Mouse (Mus musculus) cerebellum, postnatal 25 days (tissue): Measurements from ENCODE around the gene Nap1l2.

Source experiments
- DNase-seq, 2 experiments: peaks; one replicate each; pipeline ENCODE4 v3.0.0; 2021; ENCODE audit warnings: mixed read lengths in 2 of 2

The Nap1l2 gene

GRCm38 (mm10) chrX:103186431-103186786 is at the start of gene Nap1l2:
Gene Nap1l2 (minus strand): TSS chrX:103186640.
- DNase-seq = peak; percentile 87 to 88

DNA sequence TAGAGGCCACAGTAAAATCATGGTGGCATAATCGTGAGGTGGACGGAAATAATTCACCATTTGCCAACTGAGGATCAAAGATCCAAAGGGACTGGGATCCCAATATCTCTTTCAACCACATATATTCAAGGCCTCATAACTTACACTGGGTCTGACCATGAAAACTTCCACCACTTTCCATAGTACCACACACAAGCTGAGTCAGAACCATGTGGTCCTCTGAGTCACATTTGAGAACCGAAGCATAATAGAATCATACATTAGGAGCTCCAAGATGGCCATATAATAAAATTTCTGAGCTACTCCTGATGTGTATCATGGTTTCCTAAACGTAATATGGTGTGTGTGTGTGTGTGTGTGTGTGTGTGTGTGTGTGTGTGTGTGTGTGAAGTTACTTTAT is 28.8 kb upstream of the Nap1l2 start:
- no peak for DNase-seq

GRCm38 (mm10) chrX:103186829-103187228 is 389 bp upstream of the Nap1l2 start:
- DNase-seq = no peak

DNA sequence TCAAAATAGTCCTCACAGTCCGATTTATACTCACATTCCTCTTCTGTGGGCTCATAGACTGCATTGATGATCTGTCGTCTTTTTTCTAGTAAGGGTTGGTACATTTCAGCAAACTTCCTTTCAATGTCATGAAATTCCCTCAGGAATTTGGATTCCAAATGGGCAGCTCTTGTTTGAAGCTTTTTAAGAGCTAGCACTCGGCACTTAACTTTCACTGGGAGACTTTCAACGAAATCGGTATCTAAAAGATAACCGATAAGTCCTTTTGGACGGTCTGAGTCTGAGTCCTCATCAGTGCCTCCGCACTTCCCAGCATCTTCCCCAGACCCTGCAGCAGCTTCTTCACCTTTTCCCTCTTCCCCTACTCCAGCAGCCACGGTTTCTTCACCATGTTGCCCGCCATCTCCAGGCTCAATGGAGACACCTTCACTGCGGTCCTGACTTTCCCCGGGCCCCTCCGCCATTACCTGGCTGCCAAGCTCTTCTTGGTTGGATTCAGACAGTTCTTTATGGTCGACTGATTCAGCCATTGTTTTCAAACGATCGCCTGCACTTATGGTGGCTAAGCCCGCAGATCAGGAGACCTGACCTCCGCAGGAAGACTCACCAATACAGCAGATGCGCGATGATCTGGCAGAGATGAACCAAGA is 534 bp downstream of the Nap1l2 start:
- DNase-seq = no peak

DNA sequence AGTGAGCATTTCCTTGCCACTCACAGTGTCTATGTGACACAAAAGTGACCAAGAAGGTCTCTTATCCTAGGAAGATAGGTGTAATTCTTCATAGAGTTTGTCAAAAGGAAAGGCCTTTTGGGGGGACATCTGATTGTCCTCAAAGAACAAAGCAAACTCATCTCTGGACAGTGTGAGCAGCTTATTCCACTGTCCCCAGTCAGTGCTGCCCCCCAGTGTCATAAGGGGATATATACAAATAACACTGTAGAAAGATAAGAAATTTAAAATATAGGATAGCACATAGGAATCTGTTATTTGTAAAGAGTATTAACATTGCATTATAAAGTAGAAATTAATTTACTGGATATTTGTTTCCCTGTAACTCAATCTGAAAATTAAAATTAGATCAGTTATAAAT is 2.9 kb downstream of the Nap1l2 start:
- peak in 1 of 2 experiments; percentile 55 for DNase-seq

DNA sequence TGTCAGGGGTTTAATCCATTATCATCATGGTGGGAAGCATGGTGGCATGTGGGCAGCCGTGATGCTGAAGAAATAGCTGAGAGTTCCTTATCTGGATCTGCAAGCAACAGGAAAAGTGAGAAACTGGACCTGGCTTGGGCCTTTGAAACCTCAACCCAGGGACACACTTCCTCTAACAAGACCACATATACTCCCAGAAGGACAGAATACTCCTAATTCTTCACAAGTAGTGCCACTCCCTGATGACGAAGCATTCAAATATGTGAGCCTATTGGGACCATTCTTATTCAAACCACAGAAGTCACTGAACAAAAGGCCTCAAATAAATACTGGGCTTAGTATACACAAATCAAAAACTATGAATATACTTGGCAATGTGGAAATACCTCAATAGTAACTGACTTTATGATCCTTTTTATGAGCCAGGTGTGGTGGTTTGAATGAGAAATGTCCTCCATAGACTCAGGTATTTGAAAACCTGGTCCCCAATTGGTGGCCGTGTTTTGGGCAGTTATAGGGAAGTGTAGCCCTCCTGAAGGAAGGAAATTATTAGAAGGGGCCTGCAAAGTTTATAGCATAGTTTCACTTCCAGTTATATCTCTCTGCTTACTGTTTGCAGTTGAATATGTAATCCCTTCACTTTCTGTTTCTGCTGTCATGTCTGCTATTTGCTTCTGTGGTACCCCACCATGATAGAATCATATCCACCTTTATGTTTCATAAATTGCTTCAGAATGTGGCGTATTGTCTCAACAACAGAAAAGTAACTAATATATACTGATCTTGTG is 6.5 kb downstream of the Nap1l2 start:
- DNase-seq = no peak

DNA sequence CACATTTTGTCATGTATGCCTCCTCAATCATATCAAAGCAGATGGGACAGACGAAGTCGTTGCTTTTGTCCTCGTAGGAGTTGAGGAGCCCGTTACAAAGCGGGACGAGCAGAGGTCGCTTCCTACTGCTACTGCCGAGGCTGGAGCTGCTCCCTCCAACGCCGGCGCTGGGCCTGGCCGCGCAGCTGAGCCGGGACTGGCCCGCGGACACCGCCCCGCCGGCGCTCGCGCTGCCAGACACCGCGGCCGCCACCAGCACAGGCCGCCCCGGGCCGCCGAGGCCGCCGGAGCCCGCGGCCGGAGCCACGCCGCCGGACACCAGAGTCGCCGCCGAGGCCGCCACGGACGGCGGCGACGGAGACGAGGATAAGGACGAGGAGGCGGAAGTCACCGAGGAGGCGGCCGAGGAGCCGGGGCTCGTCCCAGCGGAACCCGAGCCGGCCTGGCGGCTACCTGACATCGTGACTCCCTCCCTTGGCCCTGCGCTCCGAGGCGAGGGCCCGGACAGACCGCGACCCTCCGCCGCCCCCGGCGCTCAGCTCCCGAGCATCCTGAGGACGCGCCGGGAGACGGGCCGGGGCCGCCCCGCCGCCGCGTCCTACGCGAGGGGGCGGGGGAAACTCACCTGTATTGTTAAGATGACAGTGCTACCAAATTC is 21.4 kb downstream of the Nap1l2 start:
- peak in 1 of 2 experiments; percentile 41 for DNase-seq

DNA sequence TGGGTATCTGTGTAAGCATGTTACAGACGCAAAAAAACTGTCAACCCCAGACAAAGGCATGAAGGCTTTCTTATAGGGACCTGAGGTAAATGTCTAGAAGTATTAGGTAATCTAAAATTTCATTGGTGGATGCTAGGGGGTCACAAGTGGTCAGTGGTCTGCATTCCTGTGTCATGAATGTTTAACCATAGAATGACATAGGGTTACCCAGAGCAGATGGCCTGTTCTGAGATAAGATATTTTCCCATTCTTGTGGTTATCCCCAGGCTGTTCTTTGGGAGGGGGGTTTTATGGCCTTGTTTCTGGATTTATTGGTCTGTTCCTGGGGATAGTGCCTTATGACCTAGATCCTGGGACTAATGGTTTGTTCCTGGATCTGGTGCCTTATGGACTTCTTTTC is 30.3 kb downstream of the Nap1l2 start:
- no peak for DNase-seq

DNA sequence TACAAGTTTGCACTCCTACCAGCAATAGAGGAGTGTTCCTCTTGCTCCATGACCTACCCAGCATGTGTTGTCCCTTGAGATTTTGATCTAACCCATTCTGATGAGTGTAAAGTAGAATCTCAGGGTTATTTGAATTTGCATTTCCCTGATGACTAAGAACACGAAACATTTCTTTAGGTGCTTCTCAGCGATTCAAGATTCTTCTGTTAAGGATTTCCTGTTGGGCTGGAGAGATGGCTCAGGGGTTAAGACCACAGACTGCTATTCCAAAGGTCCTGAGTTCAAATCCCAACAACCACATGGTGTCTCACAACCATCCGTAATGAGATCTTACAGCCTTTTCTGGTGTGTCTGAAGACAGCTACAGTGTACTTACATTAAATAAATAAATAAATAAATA is 47.9 kb downstream of the Nap1l2 start:
- DNase-seq = no peak
